Mouse (Mus musculus): ENCODE results near the gene Ap2a2.
"Not testable (repeated sequence)": the region's sequence is repeated elsewhere in the genome, so short reads cannot be mapped to it uniquely, and the experiment has no call there.

The Ap2a2 gene

GRCm38 (mm10) chr7:141661481-141661880 lies 99.5 kb downstream of the Ap2a2 start:
- in situ Hi-C loops (cut with MseI, MboI) = no loop called here

- in situ Hi-C loops (cut with MseI, MboI) = no loop called here
These were observed 100.2 kb downstream of the Ap2a2 start for GRCm38 (mm10) chr7:141662223-141662622.

- in situ Hi-C loops (cut with MseI, MboI) = no loop called here
These were observed 104.2 kb downstream of the Ap2a2 start for GRCm38 (mm10) chr7:141666190-141666589.

- in situ Hi-C loops (cut with MseI, MboI) = not testable (repeated sequence)
These were observed 107.1 kb downstream of the Ap2a2 start for GRCm38 (mm10) chr7:141669097-141669496.

GRCm38 (mm10) chr7:141670999-141671398 lies 109.0 kb downstream of the Ap2a2 start:
- in situ Hi-C loops (cut with MseI, MboI) = no loop called here

GRCm38 (mm10) chr7:141671626-141672291 lies 109.8 kb downstream of the Ap2a2 start:
- in situ Hi-C loops (cut with MseI, MboI) = no loop called here

GRCm38 (mm10) chr7:141678922-141679321 lies 116.9 kb downstream of the Ap2a2 start:
- in situ Hi-C loops (cut with MseI, MboI) = no loop called here
